Mouse (Mus musculus) stomach, postnatal 0 days (tissue): ENCODE measurements around the gene Hoxc8. TPM values are rescaled to one million over a fixed set of nuclear protein-coding genes. Genes with fewer than 3 reads are reported as not detected.

Experiments used
- ATAC-seq: fragments of 200-750 bp; cut with Nextera tagmentation; 2 replicates; pipeline ENCODE4 v1.8.0; 2017; ENCODE audit not compliant: low FRiP score, low TSS enrichment
- DNase-seq: peaks from one replicate; pipeline ENCODE4 v3.0.0-alpha.2; 2016; ENCODE audit warnings: low spot score
- H3K27ac ChIP-seq: fragments of 300-500 bp; sonication (generic); replicated peaks from 2 replicates; pipeline ENCODE4 v1.5.1; 2014; ENCODE audit warnings: mild to moderate bottlenecking, control low read depth
- H3K27me3 ChIP-seq: fragments of 300-500 bp; sonication (generic); 2 replicates; pipeline ENCODE4 v1.6.1; 2014; ENCODE audit warnings: low read length; ENCODE audit not compliant: control insufficient read depth, insufficient read depth
- H3K36me3 ChIP-seq: fragments of 300-500 bp; sonication (generic); 2 replicates; pipeline ENCODE4 v1.6.1; 2014; ENCODE audit warnings: low read length, mixed read lengths; ENCODE audit not compliant: control insufficient read depth, insufficient read depth
- H3K4me1 ChIP-seq: fragments of 300-500 bp; sonication (generic); replicated peaks from 2 replicates; pipeline ENCODE4 v1.6.1; 2014; ENCODE audit warnings: antibody characterized with exemption; ENCODE audit not compliant: control insufficient read depth, insufficient read depth
- H3K4me2 ChIP-seq: fragments of 300-500 bp; sonication (generic); replicated peaks from 2 replicates; pipeline ENCODE4 v1.6.1; 2014; ENCODE audit warnings: low read depth, mild to moderate bottlenecking, control low read depth, moderate library complexity
- H3K4me3 ChIP-seq: fragments of 300-500 bp; sonication (generic); 2 replicates; pipeline ENCODE4 v1.5.1; 2014; ENCODE audit warnings: low read depth, low read length, control low read depth
- H3K9ac ChIP-seq: fragments of 300-500 bp; sonication (generic); 2 replicates; pipeline ENCODE4 v1.6.1; 2014; ENCODE audit warnings: mild to moderate bottlenecking, low read length, control low read depth, mixed read lengths
- H3K9me3 ChIP-seq: fragments of 300-500 bp; sonication (generic); 2 replicates; pipeline ENCODE4 v1.6.1; 2016; ENCODE audit warnings: low read length; ENCODE audit not compliant: control insufficient read depth
- CTCF ChIP-seq: IDR thresholded peaks from 2 replicates; pipeline ENCODE4 v1.5.1; 2016; ENCODE audit warnings: antibody characterized with exemption, low read depth, mild to moderate bottlenecking, moderate library complexity
- EP300 ChIP-seq: optimal IDR thresholded peaks from 2 replicates; pipeline ENCODE3; 2016; ENCODE audit warnings: antibody characterized with exemption
- WGBS: fragments of 180-500 bp; shearing (Covaris S2); extraction: QIAGEN DNeasy Blood & Tissue Kit; methylation state at CpG from one replicate; pipeline ENCODE4 v1.1.7; 2014; 5-methylcytosine and 5-hydroxymethylcytosine counted together
- polyA plus RNA-seq: library from polyadenylated mRNA; unstranded; fragments of >200 nt; fragmentation: Nextera tagmentation; extraction: Ambion mirVana; gene quantifications from 2 replicates; pipeline ENCODE4 v1.2.1, GENCODE M21; 2015

The Hoxc8 gene
- polyA plus RNA-seq, 1 experiment from 2014 or later: 7.3 TPM

DNA sequence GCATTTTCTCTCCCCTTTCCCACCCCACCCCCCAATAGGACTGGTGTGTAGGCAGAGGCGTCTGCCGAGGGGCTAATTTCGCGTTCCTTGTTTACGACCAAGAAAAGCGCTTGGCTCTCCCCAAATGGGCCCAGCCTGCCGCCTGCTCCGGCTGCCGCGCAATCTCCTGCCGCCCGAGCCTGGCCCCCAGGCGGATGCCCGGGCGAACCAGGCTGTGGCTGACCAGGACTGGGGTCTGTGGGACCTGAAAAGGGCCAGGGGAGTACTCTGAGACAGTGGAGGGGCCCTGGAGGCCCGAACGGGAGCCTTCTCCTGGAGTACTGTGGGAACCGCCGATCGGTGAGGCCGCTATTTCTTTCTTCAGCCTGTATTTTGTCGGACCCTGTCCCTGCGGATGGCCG lies 10.1 kb downstream of the Hoxc8 start:
- Histone ChIP-seq H3K9me3 (no peaks in the 10 kb centered on the region), H3K36me3 (no peaks in the 10 kb centered on the region), H3K27ac (peak overlapping the region; percentile 67), H3K4me2 (peak overlapping the region; percentile 80), H3K4me1 (0 out of 2 replicates have a peak, but pooled peaks cover 2% of the 10 kb centered on the region), H3K27me3 (peaks cover 15% of the 10 kb centered on the region; the same call in 1 of the 2 replicates), H3K4me3 (peak overlapping the region; percentile 18; the same call in 1 of the 2 replicates), H3K9ac (peak overlapping the region; percentile 62)
- no peak for TF ChIP-seq CTCF
- TF ChIP-seq EP300: no peak
- WGBS: 20% methylated on average over 24 of the region's 24 CpGs
- DNase-seq: no peak
- no peak for ATAC-seq

DNA sequence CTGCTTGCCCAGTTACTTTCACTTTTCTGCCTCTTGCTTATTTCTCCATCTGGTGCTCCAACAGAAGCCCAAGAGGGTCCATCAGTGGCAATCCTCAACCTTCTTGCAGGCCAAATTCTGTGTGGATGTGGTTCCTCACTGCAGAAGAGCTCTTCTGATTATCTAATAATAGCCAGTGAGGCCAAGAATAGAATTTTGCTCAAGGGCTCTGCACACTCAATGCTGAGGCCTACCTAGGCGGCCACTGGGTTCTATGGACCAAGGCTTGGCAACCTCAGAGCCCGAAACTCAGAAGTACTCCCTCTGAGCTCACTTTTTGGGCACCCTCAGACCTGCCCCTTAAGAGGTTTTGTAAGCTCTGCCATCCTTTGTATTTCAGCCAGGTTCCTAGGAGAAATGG lies 11.0 kb downstream of the Hoxc8 start:
- ATAC-seq: no peak
- Histone ChIP-seq H3K4me3 (no peak overlapping the region), H3K9me3 (no peaks in the 10 kb centered on the region), H3K4me2 (no peak overlapping the region), H3K9ac (no peak overlapping the region), H3K27ac (0 out of 2 replicates have a peak overlapping the region, but pooled peaks have one; percentile 1), H3K36me3 (no peaks in the 10 kb centered on the region), H3K27me3 (peaks cover 17% of the 10 kb centered on the region; the same call in 1 of the 2 replicates), H3K4me1 (0 out of 2 replicates have a peak, but pooled peaks cover 2% of the 10 kb centered on the region)
- 51% methylated on average over 2 of the region's 2 CpGs for WGBS
- no peak for TF ChIP-seq CTCF
- no peak for TF ChIP-seq EP300
- DNase-seq: no peak

DNA sequence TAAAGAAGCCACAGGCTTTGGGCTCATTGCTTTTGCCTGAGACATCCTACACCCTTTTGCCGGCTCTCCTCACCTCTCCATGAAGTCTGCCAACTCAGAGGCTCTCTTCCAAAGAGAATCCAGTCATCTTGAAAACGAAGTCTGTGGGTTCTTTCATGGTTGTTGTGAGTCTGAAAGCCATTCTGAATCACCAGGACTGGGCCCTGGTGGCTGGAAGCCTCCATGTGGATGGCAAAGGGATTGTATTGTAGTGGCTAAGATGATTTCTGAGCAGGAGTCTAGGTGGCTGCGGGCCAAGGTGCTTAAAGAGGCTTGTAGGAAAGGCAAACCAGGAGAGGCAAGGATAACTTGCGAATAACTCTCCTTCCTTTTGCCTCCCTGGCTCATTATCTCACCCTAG lies 11.7 kb downstream of the Hoxc8 start:
- 43% methylated on average over 4 of the region's 4 CpGs for WGBS
- peaks cover 17% of the 10 kb centered on the region; the same call in 1 of the 2 replicates for H3K27me3 ChIP-seq
- H3K9me3 ChIP-seq: no peaks in the 10 kb centered on the region
- TF ChIP-seq CTCF (no peak), EP300 (no peak)
- H3K4me3 ChIP-seq: no peak overlapping the region
- no peak for DNase-seq
- no peak overlapping the region for H3K9ac ChIP-seq
- no peaks in the 10 kb centered on the region for H3K36me3 ChIP-seq
- no peak overlapping the region for H3K27ac ChIP-seq
- H3K4me1 ChIP-seq: 0 out of 2 replicates have a peak, but pooled peaks cover 2% of the 10 kb centered on the region
- H3K4me2 ChIP-seq: no peak overlapping the region
- no peak for ATAC-seq

DNA sequence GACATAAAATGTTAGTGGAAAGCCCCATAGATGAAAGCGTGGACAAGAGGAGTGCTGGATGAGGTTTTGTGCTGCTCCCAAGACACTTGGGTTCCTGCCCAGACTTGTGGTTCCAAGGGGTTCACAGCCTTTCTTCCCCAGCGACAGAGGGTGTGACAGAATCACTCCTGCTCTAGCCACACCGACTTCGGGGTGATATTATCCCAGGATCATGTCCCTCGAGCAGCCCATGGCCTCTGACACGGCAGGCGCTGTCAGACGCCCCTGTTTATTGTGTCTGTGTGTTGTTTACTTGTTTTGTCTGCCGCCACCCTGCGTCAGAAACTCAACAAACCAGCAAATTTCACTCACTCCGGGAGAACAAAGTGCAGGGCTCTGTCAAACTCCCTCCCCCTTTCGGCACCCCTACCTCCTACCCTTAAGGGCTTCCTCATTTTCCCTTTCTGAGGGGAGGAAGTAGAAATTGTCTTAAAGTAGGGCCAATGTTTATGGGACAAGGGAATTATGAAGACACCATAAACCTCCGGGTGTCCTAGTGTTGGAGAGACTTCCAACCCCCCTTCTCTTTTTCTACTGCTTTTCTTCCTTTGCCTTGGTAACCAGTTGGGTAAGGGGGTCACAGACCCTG lies 12.5 kb downstream of the Hoxc8 start:
- Histone ChIP-seq H3K9ac (no peak overlapping the region), H3K27me3 (peaks cover 19% of the 10 kb centered on the region; the same call in 1 of the 2 replicates), H3K4me3 (no peak overlapping the region), H3K4me1 (0 out of 2 replicates have a peak, but pooled peaks cover 2% of the 10 kb centered on the region), H3K27ac (no peak overlapping the region; the same call in 1 of the 2 replicates), H3K36me3 (no peaks in the 10 kb centered on the region), H3K4me2 (no peak overlapping the region), H3K9me3 (no peaks in the 10 kb centered on the region)
- ATAC-seq (no peak), DNase-seq (no peak)
- WGBS: 15% methylated on average over 13 of the region's 13 CpGs
- no peak for TF ChIP-seq CTCF
- no peak for TF ChIP-seq EP300

DNA sequence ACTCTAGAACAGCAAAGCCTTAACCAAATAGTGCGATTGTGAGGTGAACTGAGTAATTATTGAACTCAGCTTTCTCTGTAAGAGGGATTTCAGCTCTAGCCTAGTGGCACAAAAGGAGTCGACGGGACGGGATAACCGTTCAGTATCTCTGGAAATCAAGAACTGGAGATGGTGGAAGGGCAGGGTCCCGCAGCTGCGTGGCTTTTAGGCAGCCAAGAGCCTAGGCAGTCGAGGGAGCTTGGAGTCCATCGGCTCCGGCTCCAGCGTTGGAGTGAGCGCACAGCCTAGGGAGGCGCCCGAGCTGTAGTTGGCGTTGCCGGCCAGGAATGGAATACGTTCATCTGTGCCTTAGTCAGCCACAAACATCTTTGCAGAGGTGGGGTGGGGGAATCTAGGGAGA lies 14.9 kb downstream of the Hoxc8 start:
- H3K9ac ChIP-seq: no peak overlapping the region; the same call in 1 of the 2 replicates
- peak overlapping the region; percentile 75 for H3K27ac ChIP-seq
- DNase-seq: no peak
- no peaks in the 10 kb centered on the region for H3K36me3 ChIP-seq
- TF ChIP-seq EP300 (no peak), CTCF (no peak)
- H3K4me3 ChIP-seq: 0 out of 2 replicates have a peak overlapping the region, but pooled peaks have one; percentile 4
- H3K4me2 ChIP-seq: peak overlapping the region; percentile 26
- no peaks in the 10 kb centered on the region for H3K9me3 ChIP-seq
- H3K4me1 ChIP-seq: no peaks in the 10 kb centered on the region
- no peak for ATAC-seq
- WGBS: 4% methylated on average over 17 of the region's 17 CpGs
- peaks cover 18% of the 10 kb centered on the region; the same call in 1 of the 2 replicates for H3K27me3 ChIP-seq

DNA sequence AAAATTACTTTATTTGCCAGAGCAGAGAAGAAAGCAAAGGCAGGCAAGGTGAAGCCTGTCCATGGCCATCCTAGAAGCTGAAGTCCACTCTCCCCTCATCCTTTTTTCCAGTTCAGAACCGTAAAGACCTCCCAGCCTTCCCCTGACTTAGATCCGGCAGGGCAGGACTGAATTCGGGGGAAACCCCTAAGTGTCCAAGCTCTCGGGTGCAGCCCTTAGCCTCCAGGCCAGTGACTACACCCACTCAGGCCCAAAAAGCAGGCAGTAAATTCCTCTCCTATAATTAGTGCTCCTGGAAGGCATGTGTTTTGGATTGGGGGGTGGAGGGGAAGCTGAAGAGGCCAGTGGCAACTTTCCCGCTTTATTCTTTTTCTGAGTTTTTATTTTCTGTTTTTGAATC lies 15.4 kb downstream of the Hoxc8 start:
- Histone ChIP-seq H3K9ac (peak overlapping the region; percentile 41; the same call in 1 of the 2 replicates), H3K36me3 (no peaks in the 10 kb centered on the region), H3K4me3 (0 out of 2 replicates have a peak overlapping the region, but pooled peaks have one; percentile 4), H3K9me3 (no peaks in the 10 kb centered on the region), H3K27ac (peak overlapping the region; percentile 75), H3K27me3 (peaks cover 16% of the 10 kb centered on the region; the same call in 1 of the 2 replicates), H3K4me1 (no peaks in the 10 kb centered on the region), H3K4me2 (peak overlapping the region; percentile 26)
- ATAC-seq (no peak), DNase-seq (no peak)
- WGBS: 23% methylated on average over 5 of the region's 5 CpGs
- TF ChIP-seq CTCF (no peak), EP300 (no peak)
